Mouse (Mus musculus) olfactory bulb, adult 2 months (tissue): ENCODE measurements around the gene Uaca. TPM values are rescaled to one million over a fixed set of nuclear protein-coding genes. Genes with fewer than 3 reads are reported as not detected.

ENCODE experiments used
- H3K27ac ChIP-seq: fragments of 200-500 bp; 2 replicates; pipeline ENCODE4 v1.5.1; 2012; ENCODE audit warnings: low read depth, low read length; ENCODE audit not compliant: insufficient read depth
- H3K4me1 ChIP-seq: fragments of 200-500 bp; 2 replicates; pipeline ENCODE4 v1.6.1; 2012; ENCODE audit warnings: low read length; ENCODE audit not compliant: control insufficient read depth, insufficient read depth
- H3K4me3 ChIP-seq: fragments of 200-500 bp; 2 replicates; pipeline ENCODE4 v1.5.1; 2012; ENCODE audit warnings: mild to moderate bottlenecking, low read depth, low read length, moderate library complexity; ENCODE audit not compliant: insufficient read depth
- CTCF ChIP-seq: fragments of 200-500 bp; IDR thresholded peaks from 2 replicates; pipeline ENCODE4 v1.5.1; 2012; ENCODE audit warnings: low read depth, mild to moderate bottlenecking, low read length, moderate library complexity; ENCODE audit not compliant: insufficient read depth
- POLR2A ChIP-seq: fragments of 200-500 bp; IDR thresholded peaks from 2 replicates; pipeline ENCODE4 v1.6.1; 2012; ENCODE audit warnings: mild to moderate bottlenecking, low read depth, low read length, moderate library complexity; ENCODE audit not compliant: insufficient read depth
- WGBS: fragments of 180-500 bp; shearing (Covaris S2); methylation state at CpG from one replicate; pipeline ENCODE4 v1.1.7; 2018; 5-methylcytosine and 5-hydroxymethylcytosine counted together
- polyA plus RNA-seq: library from polyadenylated mRNA; stranded (reverse); fragments of >200 nt; gene quantifications from 2 replicates; pipeline ENCODE4 v1.2.4, GENCODE M21; 2012; ENCODE audit warnings: low replicate concordance; ENCODE audit not compliant: missing spikeins, insufficient read depth, insufficient read length

Uaca gene
- polyA plus RNA-seq, 1 experiment: not detected

DNA sequence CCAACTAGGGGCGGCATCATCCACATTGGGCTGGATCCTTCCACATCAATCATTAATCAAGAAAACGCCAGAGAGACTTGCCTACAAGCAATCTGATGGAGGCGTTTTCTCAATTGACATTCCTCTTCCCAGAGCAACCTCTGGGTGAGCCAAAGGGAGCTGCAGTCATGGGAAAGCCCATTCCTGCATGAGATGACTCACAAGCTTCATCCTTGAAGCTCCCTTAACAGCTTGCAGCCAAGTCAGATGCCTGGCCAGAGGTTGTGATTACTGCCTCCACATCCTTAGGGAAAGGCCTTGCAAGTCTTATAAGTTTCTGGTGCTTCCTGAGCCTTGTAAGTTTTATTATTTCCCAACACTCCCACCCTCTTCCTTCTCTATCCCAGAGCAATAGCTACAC, 119.3 kb downstream of the Uaca start:
- no peak for TF ChIP-seq CTCF
- TF ChIP-seq POLR2A: no peak
- Histone ChIP-seq H3K27ac (no peak overlapping the region), H3K4me3 (no peak overlapping the region), H3K4me1 (no peaks in the 10 kb centered on the region)
- 88% methylated on average over 3 of the region's 3 CpGs for WGBS

- no peak overlapping the region for H3K4me3 ChIP-seq
- H3K4me1 ChIP-seq: peaks cover 7% of the 10 kb centered on the region
- TF ChIP-seq POLR2A (no peak), CTCF (no peak)
- no peak overlapping the region for H3K27ac ChIP-seq
- 59% methylated on average over 8 of the region's 8 CpGs for WGBS
These were observed 125.8 kb downstream of the Uaca start for GRCm38 (mm10) chr9:60919936-60920672.

GRCm38 (mm10) chr9:60920673-60921062, 126.3 kb downstream of the Uaca start:
- Histone ChIP-seq H3K27ac (no peak overlapping the region), H3K4me1 (peaks cover 7% of the 10 kb centered on the region), H3K4me3 (no peak overlapping the region)
- TF ChIP-seq CTCF (no peak), POLR2A (no peak)
- WGBS: 66% methylated on average over 10 of the region's 10 CpGs

DNA sequence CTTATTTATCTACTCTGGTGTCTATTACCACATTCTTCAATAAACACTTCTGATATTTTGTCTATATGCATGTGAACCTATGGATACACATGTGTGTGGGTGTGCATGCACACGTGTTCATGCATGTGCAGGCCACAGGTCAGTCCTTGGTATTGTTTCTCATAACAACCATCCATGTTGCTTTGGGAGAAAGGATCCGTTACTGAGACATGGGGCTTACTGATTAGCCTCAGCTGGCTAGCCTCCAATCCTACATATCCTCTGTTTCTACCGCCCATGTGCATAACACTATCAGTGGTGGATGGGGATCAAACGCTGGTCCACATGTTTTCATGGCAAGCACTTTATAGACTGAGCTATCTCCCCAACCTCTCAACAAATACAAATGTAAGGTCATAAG, 126.9 kb downstream of the Uaca start:
- WGBS: 93% methylated on average over 4 of the region's 4 CpGs
- TF ChIP-seq CTCF: no peak
- no peak for TF ChIP-seq POLR2A
- H3K4me3 ChIP-seq: no peak overlapping the region
- no peak overlapping the region for H3K27ac ChIP-seq
- H3K4me1 ChIP-seq: peaks cover 7% of the 10 kb centered on the region

DNA sequence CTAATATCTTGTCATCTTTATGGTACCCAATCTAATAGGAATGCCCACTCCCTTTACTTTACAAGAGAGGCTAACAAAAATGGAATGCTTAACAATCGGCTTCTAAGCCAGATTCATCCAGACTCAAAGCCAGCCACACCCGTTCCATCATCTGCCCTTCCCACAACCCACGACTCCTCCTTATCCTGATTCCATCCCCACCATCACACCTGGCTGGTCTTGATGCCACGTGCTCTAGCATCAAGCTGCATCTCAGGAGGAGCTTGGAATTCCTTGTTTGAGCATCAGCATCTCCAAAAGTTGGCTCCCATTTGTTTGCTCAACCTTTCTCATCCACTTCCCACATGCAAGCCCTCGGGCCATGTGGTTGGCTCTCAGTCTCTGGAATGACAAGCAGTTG, 127.5 kb downstream of the Uaca start:
- 96% methylated on average over 5 of the region's 5 CpGs for WGBS
- TF ChIP-seq CTCF (no peak), POLR2A (no peak)
- no peak overlapping the region for H3K4me3 ChIP-seq
- peaks cover 7% of the 10 kb centered on the region for H3K4me1 ChIP-seq
- no peak overlapping the region for H3K27ac ChIP-seq

GRCm38 (mm10) chr9:60926301-60926700, 132.0 kb downstream of the Uaca start:
- 70% methylated on average over 9 of the region's 9 CpGs for WGBS
- H3K4me3 ChIP-seq: no peak overlapping the region
- no peaks in the 10 kb centered on the region for H3K4me1 ChIP-seq
- no peak overlapping the region for H3K27ac ChIP-seq
- TF ChIP-seq POLR2A: no peak
- TF ChIP-seq CTCF: no peak

- H3K4me1 ChIP-seq: no peaks in the 10 kb centered on the region
- no peak overlapping the region for H3K4me3 ChIP-seq
- 82% methylated on average over 4 of the region's 4 CpGs for WGBS
- no peak for TF ChIP-seq CTCF
- no peak for TF ChIP-seq POLR2A
- H3K27ac ChIP-seq: no peak overlapping the region
These were observed 135.1 kb downstream of the Uaca start for GRCm38 (mm10) chr9:60929290-60929983.

Other genes starting within 250 kb of the Uaca start
- gene Lrrc49, start 106.4 kb upstream of the Uaca start, polyA plus RNA-seq: not detected in 2 replicates
- gene Larp6, start 81.6 kb upstream of the Uaca start, polyA plus RNA-seq: not detected in 2 replicates